Mouse (Mus musculus) heart, adult 11 months (tissue): ENCODE data around the gene Elp6.

Experiments used
- DNase-seq: peaks from one replicate; pipeline ENCODE4 v3.0.0; 2022

The Elp6 gene

DNA sequence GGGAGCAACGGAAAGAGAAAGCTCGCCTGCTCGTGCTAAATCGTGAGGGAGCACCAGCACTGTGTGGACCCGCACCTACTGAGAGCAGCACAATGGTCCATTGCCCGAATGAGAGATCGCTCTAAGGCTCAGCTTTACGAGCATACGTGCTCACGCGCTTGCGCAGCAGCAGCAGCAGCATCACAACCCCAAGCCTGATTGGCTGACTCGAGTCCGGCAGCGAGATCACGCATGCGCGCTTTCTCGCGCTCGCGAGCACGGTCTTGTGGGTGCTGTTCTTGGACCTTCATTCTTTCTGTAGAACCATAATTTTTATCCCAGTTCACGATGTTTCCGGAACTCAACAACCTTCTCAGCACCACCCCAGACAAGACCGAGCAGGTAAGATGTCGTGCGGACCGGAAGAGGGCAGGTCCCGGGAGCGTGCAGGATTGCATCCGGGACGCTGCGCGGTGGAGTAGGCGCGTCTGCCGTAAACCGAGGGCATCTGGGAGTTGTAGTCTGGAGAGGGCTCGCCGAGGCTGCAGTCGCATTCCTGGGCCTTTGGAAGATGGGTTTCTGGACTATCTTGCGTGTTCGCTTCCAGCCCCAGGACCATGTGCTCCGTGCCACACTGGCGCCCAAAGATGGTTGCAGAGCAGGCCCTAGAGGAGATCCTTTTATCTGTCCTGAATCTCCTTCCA, at the start of gene Elp6:
TSS of gene Elp6 (plus strand) at position 205 of the 683 bp plus-strand sequence.
- DNase-seq = peak; percentile 99

DNA sequence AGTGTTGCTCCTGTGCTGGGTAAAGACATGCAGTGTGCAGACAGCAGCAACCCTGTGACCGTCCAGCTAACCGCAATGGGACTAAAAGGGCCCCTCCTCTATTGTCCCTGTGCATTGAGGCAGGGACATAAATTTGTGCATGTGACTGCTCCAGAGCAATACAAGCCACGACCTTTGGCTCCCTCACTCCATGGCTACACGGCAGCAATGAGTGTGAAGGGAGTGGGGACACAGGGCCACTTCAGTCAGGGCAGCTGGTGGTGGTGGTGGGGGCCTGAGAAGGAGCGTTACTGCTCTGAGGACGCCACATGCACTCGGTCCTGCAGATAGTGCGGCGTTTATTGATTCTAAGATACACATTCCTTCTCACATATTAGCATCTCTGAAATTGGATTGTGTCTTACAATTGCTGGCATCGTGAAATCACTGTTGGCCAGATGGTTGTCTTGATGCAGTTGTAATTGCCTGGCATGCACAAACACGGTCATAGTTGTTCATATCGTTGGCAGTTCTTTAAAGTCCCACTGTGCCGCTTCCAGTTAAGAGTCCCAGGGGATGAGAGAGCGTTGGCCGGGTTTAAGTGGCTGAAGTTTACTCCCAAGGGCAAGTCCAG, 49.5 kb upstream of the Elp6 start:
- no peak for DNase-seq

DNA sequence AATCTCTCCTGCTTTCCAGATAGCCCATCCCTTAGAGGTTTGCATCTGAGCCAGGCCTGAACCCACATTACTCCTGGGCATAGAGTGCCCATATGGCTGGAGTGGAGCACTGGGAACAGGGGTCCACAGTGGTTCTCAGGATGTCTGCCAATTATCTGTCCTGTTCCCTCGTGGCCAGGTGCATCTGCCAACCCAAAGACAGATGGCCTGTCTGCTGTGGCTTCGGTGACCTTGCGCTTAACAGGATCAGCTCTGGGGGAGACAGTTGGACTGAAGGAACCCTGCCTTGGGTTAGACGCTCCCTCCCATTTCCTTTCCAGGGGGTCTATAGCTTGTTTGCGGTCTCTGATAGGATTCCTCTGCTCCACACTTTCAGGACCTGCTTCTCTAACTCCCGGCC, 46.3 kb upstream of the Elp6 start:
- DNase-seq = no peak

DNA sequence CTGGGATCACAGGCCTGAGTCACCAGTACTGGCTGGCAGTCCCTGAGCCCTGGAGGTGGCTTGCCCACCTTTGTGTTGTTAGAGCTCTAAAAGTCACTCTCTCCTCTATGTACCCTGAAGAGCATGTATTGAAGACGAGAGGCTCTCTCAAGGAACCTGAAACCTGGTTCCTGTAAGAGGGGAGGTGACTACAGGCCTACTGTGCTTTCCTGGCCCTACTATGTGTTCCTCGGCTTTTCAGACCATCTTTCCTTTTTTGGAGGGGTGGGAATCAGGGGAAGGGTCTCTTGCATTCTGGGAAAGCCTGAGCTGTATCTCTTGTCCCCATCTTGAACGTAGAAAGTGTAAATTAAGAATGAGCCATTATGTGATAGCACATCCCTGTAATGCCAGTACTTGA, 45.9 kb upstream of the Elp6 start:
- DNase-seq = no peak

DNA sequence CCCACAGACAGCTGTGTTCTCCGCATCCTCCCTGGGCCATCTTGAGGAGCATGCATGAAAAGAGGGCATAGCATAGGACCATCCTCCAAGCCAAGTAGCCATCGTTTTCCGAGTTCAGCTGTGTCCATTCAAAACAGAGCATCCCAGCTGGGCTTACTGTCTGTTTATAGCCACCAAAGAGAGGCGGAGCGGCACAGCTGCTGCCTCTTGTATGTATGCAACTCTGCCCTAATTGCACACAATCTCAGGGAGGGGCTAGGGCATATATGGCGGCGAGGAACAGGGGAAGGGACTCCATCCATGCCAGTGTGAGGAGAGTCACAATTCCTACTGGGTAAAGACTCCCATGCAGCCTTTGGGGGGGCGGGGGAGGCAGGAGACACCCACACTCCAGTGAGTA, 41.8 kb upstream of the Elp6 start:
- no peak for DNase-seq

DNA sequence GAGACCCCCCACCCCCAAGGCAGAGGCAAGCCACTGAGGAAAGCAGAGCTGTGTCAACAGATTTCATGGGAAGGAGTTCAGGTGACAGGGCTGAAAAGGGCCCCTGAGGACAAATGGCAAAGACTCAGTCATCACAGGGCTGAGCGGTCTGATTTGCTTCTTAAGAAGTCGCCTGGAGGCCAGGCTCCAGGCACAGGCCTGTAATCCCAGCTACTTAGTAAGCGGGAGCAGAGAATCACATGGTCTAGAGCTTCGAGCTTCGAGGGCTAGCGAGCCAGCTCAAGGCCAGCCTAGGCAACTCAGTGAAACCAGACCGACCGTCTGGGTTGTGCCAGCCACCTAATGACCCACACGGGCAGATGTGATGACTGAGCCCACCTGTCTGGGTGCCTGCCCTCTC, 40.0 kb upstream of the Elp6 start:
- DNase-seq = no peak

DNA sequence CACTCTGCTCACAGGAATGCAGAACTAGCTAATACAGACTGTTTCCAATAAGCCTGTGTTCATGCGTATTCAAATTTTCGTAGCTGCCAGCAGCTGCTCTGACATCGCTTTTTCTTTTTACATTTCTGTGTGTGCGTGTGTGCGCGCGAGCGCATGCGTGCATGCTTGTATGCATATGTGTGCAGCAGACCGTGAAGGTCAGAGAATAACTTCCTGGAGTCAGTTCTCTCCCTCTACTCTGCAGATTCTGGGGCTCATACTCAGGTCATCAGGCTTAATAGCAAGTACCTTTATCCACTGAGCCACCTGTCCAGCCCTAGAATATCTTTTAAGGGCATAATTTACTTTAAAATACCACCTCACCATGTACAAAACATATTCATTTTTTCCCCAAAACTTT, 36.6 kb upstream of the Elp6 start:
- DNase-seq = no peak

DNA sequence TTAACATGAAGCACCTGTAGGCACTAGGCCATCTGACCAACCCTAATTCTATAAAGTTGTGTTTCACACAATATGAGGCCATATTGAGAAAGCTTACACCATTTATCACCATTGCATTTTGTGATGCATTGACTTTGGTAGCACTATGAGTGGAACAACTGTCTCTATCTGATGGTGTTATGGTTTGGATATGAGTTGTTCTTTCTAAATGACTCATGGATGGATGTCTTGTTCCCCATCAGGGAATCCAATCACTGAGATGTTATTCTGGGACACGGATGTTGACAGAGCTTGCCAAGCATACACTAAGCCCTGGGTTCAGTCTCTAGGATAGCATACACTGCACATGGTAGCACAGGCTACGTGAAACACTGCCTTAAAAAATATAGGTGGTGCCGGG, 32.6 kb upstream of the Elp6 start:
- DNase-seq = no peak

DNA sequence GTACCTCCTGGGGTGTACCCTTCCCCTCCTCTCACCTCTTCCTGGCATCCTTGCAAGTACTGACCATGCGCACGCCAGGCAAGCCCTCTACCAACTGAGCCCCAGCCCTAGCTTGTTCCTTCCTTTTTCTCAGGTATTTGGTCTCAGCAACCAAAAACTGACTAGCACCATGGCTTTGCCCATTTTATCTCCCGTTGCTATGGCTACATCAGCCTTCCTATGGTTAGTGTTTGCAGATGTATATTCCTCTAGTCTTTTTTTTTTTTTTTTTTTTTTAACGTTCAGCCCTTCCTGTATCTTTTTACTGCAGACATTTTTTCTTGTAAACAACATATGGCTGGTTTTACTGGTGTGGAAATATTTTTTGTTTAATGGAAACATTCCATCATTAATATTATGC, 31.5 kb upstream of the Elp6 start:
- no peak for DNase-seq

DNA sequence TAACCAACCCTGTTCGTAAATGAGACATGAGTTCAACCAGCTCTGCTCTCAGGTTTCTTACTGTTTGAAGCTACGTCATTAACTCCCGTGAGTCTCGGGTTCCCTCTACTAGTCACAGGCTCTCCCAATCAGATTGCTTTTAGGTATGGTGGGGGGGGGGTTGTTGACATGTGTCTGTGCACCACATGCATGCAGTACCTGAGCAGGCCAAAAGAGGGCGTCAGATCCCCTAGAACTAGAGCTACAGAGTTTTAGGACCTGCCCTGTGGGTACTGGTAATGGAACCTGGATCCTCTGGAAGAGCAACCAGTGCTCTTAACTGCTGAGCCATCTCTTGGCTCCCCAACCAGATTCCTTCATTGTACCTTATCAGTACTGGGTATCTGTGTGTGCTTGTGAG, 29.1 kb upstream of the Elp6 start:
- peak; percentile 61 for DNase-seq

DNA sequence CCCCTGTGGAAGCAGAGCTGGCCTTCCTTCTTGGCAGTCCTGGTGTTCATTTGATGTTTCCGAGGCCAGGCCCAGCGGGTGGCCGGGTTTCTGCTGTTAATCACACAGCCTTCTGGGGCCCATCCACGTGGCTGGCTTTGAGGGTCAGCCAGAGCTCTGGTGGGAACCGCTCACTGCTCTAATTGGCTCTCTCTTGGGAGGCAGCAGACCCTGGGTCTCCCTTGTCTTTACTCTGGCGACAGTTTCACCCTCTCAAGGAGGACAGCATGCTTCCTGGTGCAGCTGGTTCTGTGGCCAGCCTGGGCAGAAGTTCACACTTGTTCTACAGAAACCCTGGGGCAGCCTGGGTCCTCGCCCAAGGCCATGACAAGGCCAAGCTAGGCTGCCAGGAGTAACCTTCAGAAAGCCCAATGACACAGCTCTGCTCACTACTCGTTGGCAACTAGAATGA, 27.5 kb upstream of the Elp6 start:
- no peak for DNase-seq

DNA sequence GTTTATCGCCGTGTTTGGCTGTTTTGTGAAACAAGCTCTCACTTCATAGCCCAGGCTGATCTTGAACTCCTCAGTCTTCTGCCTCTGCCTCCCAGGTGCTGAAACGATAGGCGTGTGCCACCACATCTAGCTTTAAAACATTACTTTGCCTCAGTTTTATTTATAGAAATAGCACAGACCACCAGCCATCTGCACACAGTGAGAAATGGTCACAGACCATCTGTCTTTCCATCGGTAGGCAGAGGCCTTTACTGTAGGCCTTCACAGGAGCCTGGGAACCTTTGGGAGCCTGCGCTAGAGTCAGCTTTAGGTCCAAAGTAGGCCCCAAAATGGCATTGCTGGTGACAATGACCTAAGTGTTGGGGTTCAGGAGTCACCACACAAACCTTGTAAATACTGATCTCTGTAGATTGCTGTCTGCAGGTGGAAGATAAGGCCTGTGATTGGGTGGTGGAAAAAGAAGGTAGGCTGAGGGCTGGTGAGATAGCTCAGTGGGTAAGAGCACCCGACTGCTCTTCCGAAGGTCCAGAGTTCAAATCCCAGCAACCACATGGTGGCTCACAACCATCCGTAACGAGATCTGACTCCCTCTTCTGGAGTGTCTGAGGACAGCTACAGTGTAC, 20.8 kb upstream of the Elp6 start:
- peak; percentile 66 for DNase-seq

DNA sequence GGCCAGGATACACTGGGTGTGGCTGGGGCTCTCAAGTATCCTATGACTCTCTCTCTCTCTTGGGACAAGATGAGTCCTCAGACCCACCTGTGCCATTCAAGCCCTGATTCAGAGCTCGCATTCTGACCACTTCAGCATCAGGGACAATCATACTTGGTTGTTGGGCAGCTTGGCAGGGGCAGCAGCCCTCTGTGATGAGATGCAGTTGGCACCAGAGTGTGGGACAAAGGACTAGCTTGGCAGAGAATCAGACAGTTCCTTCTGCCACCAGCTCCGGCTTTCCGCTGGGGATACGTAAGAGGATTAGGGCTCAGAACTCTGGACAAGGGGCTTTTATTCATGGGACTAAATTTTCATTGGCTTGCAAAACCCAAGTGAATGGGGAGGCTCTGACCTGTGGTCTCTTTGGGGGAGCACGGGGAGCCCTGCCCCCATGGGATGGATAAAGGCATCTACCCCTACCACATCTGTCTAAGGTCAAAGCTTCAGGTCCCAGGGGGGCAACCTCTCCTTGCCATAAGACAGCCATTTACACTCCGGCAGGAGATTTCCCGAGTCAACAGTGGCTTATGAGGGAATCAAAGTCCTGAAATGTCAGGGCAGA, 17.6 kb upstream of the Elp6 start:
- DNase-seq = peak; percentile 72

DNA sequence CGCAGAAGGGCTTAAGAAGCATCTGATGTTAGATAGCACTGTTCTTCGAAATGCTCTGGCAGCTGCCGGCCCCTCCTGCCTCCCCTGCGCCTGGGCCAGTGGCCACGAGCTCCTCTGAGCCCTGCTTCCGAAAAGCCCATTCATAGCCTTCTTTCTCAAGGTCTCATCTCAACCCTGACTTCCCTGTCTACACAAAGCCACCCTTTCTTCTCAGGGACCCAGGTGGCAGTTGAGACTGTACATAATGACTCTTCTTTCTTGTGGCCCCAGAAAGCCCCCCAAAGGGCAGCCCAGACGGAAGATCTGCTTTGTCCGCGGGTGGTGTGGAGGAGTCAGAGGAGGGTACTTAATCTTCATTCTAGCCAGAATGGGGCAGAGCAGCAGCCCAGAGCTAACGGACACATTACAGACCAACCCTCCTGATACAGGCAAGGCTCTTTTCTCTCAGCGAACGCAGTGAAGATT, 11.7 kb upstream of the Elp6 start:
- peak; percentile 78 for DNase-seq

DNA sequence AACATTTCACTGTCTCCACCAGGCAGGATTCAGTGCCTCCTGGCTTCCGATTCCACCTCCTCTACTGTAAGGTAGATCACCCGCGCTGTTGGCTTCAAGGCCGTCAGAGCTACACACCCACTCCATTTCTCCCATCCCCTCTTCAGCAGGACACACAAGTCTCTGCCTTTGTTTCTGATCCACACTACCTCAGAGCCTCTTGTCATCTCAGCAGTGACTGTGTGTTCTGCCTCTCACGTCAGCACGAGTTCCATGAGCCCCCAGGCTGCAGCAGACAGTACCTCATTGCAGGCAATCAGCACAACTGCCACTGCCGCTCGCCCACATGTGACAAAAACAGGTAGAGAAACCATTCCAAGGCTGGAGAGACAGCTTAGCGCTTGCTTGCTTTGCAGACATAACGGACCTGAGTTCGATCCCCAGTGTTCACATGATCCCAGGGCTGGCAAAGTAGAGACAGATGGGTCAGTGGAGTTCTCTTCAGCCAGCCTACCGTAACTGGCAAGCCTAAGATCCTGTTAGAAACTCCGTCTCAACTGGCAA, 11.0 kb upstream of the Elp6 start:
- peak; percentile 85 for DNase-seq

DNA sequence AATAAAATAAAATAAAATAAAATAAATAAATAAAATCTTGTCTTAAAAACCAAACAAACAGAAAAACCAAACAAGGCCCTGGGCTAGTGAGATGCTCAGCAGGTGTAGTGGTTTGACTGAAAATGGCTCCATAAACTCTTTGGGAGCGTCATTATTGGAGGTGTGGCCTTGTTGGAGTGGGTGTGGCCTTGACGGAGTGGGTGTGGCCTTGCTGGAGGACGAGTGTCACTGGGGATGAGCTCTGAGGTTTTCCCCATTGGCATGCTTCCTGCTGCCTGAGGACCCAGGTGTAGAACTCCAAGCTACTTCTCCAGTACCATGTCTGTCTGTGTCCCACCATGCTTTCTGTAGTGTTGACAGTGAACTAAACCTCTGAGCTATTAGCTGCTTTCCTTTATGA, 10.2 kb upstream of the Elp6 start:
- peak; percentile 82 for DNase-seq

DNA sequence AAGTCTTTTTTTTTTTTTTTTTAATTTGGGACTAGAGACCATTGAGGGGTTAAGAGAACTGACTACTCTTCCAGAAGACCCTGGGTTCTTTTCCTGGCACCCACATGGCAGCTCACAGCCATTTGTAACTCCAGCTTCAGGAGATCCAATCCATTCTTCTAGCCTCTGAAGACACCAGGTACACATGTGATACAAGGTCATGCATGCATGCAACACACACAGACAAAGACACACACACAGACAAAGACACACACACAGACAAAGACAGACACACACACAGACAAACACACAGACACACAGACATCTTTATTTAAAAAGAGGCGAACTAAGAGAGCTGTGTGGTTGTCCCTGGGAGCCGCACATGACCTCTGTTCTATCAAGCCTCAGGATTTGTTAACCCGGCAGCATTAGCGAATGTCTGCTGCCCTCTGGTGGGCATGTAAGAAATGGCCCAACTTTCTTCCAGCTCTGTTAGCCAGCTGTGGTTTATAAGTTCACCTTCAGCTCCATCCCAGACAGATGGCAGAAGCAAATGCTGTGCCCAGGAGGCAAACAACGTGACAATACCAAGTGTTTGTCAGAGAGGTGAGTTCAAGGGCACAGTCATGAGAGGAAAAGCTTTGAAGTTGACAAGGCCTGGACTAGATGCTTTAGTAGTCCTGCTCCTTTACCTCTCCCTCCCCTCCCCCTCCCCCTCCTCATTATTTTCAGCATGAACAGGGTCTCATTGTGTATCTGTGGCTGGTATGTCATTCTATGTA, 7.9 kb upstream of the Elp6 start:
- DNase-seq = peak; percentile 93

DNA sequence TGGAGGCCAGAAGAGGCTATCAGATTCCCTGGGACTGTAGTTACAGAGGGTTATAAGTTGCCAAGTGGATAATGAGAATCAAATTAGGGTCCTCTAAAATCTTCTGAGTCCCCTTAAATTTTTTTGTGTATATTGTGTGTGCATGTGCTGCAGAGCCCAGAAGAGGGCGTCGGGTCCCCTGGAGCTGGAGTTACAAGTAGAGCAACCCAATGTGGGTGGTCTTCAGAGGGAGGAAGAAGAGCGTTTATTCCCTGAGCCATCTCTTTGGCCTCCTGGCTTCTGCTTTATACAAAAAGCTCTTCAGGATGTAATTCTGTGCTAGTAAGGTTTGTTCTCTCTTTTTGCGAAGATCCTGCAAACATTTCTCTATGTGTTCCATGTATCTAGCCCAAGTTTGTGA, 457 bp upstream of the Elp6 start:
- DNase-seq = no peak

DNA sequence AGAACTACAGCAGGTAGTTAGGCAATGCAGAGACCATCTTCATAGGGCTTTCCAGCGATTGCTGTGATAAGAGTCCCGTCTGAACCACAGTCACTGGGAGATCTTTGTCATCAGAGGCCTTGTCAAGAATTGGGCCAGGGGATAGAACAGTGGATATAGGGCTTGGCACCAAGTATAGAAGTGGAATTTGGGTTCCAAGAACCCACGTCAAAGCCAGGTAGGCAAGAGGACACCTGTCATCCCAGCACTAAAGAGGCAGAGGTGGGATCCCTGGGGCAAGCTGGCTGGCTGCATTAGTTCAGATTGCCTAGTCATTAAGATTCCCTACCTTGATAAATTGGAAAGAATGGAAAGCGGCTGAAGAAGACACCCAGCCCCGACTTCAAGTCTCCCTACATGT, 1.4 kb downstream of the Elp6 start:
- no peak for DNase-seq

DNA sequence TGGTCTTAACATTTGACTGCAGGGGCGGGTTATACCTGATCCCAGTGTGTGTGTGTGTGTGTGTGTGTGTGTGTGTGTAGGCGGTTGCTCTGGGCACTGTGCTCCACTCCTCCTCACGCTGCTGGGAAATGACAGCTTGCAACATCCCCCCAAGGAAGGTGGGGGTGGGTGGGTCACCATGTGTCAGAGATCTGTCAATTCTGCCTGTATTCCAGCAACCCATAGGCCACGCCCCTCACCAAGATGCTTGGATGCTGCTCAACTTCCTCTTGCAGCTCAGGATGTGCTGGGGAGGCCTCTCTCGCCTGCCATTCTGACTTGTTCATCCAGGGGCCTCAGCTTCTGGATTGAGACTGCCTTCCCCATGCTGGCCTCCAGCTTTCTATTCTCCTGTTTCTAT, 9.7 kb downstream of the Elp6 start:
- DNase-seq = peak; percentile 73

DNA sequence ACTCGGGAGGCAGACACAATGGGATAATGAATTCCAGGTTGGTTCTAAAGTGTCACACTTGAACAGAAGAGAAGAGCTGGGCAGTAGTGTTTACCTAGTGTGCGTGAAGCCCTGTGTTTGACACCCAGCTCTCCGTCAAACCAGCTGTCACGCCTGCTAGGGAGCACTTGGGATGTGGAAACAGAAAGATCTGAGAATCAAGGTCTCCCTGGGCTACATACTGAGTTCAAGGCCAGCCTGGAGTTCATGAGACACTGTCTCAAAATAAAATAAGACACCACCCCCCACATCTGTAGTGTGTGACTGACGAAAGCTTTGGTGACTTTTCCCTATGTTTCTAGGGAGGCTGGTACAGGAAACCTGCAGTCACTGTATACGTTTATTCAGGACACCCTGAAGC, 10.4 kb downstream of the Elp6 start:
- DNase-seq = no peak

DNA sequence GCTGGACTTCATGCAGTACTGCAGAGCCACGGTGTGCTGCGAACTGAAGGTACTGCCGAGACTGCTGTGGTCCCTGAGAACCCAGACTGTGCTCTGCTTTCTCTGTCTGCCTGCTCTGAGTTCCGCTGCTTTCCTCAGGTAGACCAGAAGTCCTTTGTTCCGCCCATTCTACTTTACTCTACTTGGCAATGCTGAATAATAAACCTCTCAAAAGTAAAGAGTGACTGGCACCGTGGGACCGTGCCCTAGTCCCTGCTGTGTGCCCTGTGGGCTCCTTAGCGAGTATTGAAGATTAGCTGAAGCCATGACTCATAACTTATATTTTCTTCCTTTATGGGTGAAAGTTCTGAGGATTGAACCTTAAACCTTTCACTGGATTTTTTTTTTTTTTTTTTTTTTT, 10.9 kb downstream of the Elp6 start:
- DNase-seq = peak; percentile 70

DNA sequence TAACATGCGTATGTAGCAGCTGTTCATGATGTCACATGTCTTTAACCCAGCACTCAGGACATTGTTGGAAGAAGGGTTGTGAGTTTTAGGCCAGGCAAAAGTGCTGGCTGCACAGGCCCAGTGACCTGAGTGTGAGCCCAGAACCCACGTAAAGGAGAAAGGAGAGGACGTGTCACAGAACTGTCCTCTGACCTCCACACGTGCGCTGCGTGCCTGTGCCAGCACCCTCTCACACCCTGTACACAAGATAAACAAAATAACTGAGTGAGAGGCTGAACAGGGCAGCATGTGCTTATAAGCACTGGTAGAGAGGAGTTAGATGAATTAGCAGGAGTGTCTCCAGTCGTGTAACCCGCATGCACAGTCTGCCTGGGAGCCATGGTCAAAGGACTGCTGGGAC, 11.5 kb downstream of the Elp6 start:
- peak; percentile 29 for DNase-seq
